Mouse (Mus musculus) lung, adult 2 months (tissue): ENCODE measurements around the gene Gnb5.
"Not testable (repeated sequence)": the region's sequence is repeated elsewhere in the genome, so short reads cannot be mapped to it uniquely, and the experiment has no call there.

Source experiments
- CTCF ChIP-seq: fragments of 200-500 bp; IDR thresholded peaks from 2 replicates; pipeline ENCODE4 v1.5.1; 2011; ENCODE audit warnings: mild to moderate bottlenecking, low read length, control low read depth; ENCODE audit not compliant: insufficient read depth
- POLR2A ChIP-seq: fragments of 200-500 bp; IDR thresholded peaks from 2 replicates; pipeline ENCODE4 v1.6.1; 2011; ENCODE audit warnings: low read depth, mild to moderate bottlenecking, control low read depth, low read length, borderline replicate concordance; ENCODE audit errors: extremely low read depth

DNA sequence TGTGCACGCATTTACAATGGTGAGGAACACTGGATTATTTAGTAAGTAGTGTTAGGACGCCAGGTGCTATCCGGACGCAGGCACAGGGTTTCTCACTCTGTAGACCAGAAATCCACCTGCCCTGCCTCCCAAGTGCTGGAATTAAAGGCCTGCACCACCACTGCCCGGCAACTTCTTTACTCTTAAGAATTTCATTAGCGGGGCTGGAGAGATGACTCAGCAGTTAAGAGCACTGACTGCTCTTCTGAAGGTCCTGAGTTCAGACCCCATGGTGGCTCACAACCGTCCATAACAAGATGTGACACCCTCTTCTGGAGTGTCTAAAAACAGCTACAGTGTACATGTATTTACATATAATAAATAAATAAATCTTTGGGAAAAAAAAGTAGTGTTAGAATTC, 57.6 kb downstream of the Gnb5 start:
- TF ChIP-seq CTCF, POLR2A: not testable (repeated sequence)
